Mouse (Mus musculus) urinary bladder, postnatal 14 days (tissue): Measurements from ENCODE around the gene Lpar2.

ENCODE experiments used
- DNase-seq: peaks from one replicate; pipeline ENCODE4 v3.0.0; 2021; ENCODE audit warnings: low spot score

Gene Lpar2

GRCm38 (mm10) chr8:69822386-69823191, at the start of gene Lpar2:
TSS of gene Lpar2 (plus strand) at chr8:69822429.
- peak; percentile 74 for DNase-seq

GRCm38 (mm10) chr8:69774503-69775148, 47.6 kb upstream of the Lpar2 start, which contains the start of gene Gm20422:
TSS of gene Gm20422 (minus strand) at chr8:69774886.
- peak; percentile 88 for DNase-seq

GRCm38 (mm10) chr8:69775149-69775534, 47.1 kb upstream of the Lpar2 start:
- DNase-seq, result no peak

GRCm38 (mm10) chr8:69777111-69777510, 45.1 kb upstream of the Lpar2 start:
- DNase-seq, result no peak

- peak; percentile 2 for DNase-seq
Observed at GRCm38 (mm10) chr8:69789105-69789504, 33.1 kb upstream of the Lpar2 start.

GRCm38 (mm10) chr8:69789731-69790130, 32.5 kb upstream of the Lpar2 start:
- peak; percentile 1 for DNase-seq

DNA sequence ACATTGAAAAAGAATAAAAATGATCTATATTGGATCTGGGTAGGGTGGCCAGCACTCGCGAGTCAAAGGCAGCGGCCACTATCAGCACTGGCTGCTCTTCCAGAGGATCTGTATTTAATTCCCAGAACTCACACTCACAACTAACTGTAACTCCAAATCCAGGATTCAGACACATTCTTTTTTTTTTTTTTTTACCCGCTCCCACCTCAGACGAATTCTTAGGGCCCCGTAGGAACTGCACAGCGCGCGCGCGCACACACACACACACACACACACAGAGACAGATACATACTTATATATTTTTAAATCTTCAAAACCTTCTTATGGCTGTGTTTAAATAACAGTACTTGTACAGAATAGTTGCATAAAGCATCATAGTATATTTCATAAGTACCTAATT, 31.9 kb upstream of the Lpar2 start:
- DNase-seq, result peak; percentile 2

DNA sequence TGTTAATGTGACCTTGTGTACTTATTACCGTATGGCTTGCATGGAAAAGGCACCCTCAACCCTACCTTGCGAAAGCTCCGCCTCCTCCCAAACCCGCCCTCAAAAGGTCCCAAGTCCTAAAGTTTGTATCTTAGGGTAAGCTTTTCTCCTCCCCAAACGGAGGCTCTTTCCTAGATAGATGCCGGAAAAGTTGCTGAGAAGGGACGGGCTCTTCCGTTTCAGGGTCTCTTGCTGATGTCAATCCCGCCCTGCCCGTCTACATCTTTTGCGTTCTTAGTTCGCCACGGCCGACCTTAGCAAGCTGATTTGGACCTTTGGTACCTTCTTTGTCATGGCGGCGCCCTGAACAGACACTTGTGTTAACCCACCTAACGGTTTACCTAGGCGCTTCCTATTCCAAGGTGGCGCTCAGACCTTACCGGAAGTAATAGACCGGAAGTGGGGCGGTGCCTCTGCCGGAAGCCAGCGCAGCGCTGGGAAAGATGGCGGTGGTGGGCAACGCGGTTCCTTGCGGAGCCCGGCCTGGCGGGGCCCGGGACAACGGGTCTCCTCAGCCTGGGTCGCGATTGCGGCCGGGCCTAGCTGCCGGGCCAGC, 31.4 kb upstream of the Lpar2 start, which contains the start of the genes Atp13a1 and Zfp866:
Gene Atp13a1 (plus strand): TSS at position 391 of the 595 bp plus-strand sequence.
Gene Zfp866 (minus strand): TSS at position 406 of the 595 bp plus-strand sequence.
- DNase-seq, result peak; percentile 91

- DNase-seq, result peak; percentile 33
Observed at GRCm38 (mm10) chr8:69791415-69792068, 30.7 kb upstream of the Lpar2 start.

- no peak for DNase-seq
Observed at GRCm38 (mm10) chr8:69793666-69794065, 28.6 kb upstream of the Lpar2 start.

- DNase-seq, result peak; percentile 8
Observed at GRCm38 (mm10) chr8:69794096-69794495, 28.1 kb upstream of the Lpar2 start.

DNA sequence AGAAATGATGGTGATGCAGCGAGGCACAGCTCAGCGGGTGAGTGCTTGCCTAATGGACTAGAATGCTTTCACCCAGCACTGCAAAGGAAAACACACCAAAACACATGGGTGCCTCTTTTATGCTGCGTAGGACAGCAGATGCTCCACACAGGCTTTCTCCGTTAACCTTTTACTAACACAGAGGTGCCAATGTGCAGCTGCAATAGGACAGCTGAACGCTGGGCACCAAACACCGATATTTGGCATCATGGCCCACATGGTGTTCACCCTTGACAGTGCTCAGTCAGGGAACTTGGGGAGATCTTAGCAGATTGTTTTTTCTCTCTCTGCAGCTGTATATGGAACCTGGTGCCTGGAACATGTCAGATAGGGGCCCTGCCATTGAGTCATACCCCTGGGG, 27.3 kb upstream of the Lpar2 start:
- peak; percentile 2 for DNase-seq

DNA sequence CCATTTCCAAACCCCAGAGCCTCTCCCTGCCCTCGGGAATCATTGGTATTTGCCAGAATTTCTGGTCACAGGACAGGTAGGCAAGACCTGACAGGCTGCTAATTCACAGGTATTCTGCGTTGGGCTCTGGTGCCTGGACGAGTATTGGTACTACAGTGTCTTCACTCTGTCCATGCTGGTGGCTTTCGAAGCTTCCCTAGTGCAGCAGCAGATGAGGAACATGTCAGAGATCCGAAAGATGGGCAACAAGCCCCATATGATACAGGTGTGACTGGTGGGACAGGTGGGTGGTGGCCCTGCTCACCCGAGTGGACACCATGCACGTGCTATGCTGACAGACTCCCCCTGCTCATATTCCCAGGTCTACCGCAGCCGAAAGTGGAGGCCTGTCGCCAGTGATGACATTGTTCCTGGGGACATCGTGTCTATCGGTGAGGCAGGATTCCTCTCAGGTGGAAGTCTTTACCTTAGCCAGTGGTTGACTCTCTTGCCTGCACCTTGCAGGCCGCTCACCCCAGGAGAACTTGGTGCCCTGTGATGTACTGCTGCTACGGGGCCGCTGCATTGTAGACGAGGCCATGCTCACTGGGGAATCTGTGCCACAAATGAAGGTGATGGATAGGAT, 25.4 kb upstream of the Lpar2 start:
- DNase-seq, result peak; percentile 2

DNA sequence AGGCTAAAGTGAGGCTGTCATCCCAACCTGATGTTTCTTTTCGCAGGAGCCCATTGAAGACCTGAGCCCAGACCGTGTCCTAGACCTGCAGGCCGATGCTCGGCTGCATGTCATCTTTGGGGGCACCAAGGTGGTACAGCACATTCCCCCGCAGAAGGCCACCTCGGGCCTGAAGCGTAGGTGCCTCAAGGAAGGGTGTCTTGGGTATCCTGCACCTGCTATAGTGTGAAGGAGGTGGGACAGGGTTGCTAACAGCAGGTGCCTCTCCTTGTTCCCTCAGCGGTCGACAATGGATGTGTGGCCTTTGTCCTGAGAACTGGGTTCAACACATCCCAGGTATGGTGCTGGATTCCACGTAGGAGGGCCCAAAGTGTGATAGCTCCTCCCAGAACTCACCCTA, 24.6 kb upstream of the Lpar2 start:
- peak; percentile 1 for DNase-seq

- peak; percentile 2 for DNase-seq
Observed at GRCm38 (mm10) chr8:69799261-69799660, 23.0 kb upstream of the Lpar2 start.

- peak; percentile 1 for DNase-seq
Observed at GRCm38 (mm10) chr8:69799946-69800345, 22.3 kb upstream of the Lpar2 start.

- DNase-seq, result peak; percentile 1
Observed at GRCm38 (mm10) chr8:69801796-69802195, 20.4 kb upstream of the Lpar2 start.

- no peak for DNase-seq
Observed at GRCm38 (mm10) chr8:69802216-69802615, 20.0 kb upstream of the Lpar2 start.

DNA sequence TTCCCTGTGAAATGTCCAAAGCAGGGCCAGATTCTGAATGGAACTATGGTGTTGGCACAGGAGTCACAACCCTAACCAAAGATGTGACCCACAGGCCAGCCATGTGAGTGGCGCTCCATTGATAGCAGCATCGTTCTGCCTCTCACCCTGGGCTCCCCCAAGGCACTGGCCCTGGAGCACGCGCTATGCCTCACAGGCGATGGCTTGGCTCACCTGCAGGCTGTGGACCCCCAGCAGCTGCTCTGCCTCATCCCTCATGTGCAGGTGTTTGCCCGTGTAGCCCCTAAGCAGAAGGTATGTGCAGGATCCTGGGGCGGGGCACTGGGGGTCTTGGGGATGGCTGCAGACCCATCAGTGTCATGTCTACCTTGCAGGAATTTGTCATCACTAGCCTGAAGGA, 18.9 kb upstream of the Lpar2 start:
- DNase-seq, result no peak

- DNase-seq, result no peak
Observed at GRCm38 (mm10) chr8:69804537-69804936, 17.7 kb upstream of the Lpar2 start.

- no peak for DNase-seq
Observed at GRCm38 (mm10) chr8:69805086-69805485, 17.1 kb upstream of the Lpar2 start.

DNA sequence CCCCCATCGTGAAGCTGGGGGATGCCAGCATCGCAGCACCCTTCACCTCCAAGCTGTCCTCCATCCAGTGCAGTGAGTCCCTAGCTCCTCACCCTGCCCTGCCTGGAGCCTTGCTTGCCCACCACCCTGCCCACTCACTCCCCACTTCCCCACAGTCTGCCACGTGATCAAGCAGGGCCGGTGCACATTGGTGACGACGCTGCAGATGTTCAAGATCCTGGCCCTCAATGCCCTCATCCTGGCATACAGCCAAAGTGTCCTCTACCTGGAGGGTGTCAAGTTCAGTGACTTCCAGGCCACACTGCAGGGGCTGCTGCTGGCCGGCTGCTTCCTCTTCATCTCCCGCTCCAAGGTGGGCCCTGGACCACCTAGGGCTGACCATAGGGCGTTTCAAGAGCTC, 16.7 kb upstream of the Lpar2 start:
- DNase-seq, result no peak
